Mouse (Mus musculus): ENCODE measurements at regions not wholly inside any gene's neighbourhood (a gene's known extent, or its start where the extent isn't known, plus 50 kb on each side); places are given as distances from the start of the nearest gene placed in this dataset.
"Not testable (repeated sequence)": the region's sequence is repeated elsewhere in the genome, so short reads cannot be mapped to it uniquely, and the experiment has no call there.

GRCm38 (mm10) chr9:23694481-23694880 lies 403.3 kb upstream of the Npsr1 start:
- no peak overlapping the region for H3K9ac ChIP-seq (ENCODE audit: low read depth, low read length, severe bottlenecking)
- no peak for TF ChIP-seq POLR2A (IDR thresholded peaks at IDR 0.05; ENCODE audit: borderline replicate concordance, extremely low read depth, insufficient read depth, insufficient read length)
- no peak overlapping the region for H3K27ac ChIP-seq (replicated peaks; ENCODE audit: low read depth, low read length)
- H3K4me2 ChIP-seq (replicated peaks; ENCODE audit: low read depth, low read length, severe bottlenecking), result no peak overlapping the region
- no peaks in the 10 kb centered on the region for H3K4me1 ChIP-seq (ENCODE audit: control insufficient read depth, insufficient read depth, low read length)
- no peaks in the 10 kb centered on the region for H3K36me3 ChIP-seq (ENCODE audit: control insufficient read depth, insufficient read depth, low read length)
- H3K27me3 ChIP-seq (ENCODE audit: control insufficient read depth, insufficient read depth, low read length), result no peaks in the 10 kb centered on the region
- WGBS, result 86% methylated on average over 2 of the region's 2 CpGs
- no peaks in the 10 kb centered on the region for H3K9me3 ChIP-seq (ENCODE audit: control insufficient read depth, low read length)
- DNase-seq (ENCODE audit: low spot score), result no peak
- ATAC-seq (ENCODE audit: low FRiP score, low read depth), result no peak
- H3K4me3 ChIP-seq (replicated peaks; ENCODE audit: low read length), result no peak overlapping the region

GRCm38 (mm10) chr9:23700567-23700966 lies 397.2 kb upstream of the Npsr1 start:
- no peak for TF ChIP-seq POLR2A (IDR thresholded peaks at IDR 0.05; ENCODE audit: borderline replicate concordance, extremely low read depth, insufficient read depth, insufficient read length)
- no peak for DNase-seq (ENCODE audit: low spot score)
- no peak for ATAC-seq (ENCODE audit: low FRiP score, low read depth)
- Histone ChIP-seq H3K4me1 (ENCODE audit: control insufficient read depth, insufficient read depth, low read length) (no peaks in the 10 kb centered on the region), H3K9ac (ENCODE audit: low read depth, low read length, severe bottlenecking) (no peak overlapping the region), H3K27ac (replicated peaks; ENCODE audit: low read depth, low read length) (no peak overlapping the region), H3K9me3 (ENCODE audit: control insufficient read depth, low read length) (no peaks in the 10 kb centered on the region), H3K4me2 (replicated peaks; ENCODE audit: low read depth, low read length, severe bottlenecking) (no peak overlapping the region), H3K36me3 (ENCODE audit: control insufficient read depth, insufficient read depth, low read length) (no peaks in the 10 kb centered on the region), H3K4me3 (replicated peaks; ENCODE audit: low read length) (no peak overlapping the region), H3K27me3 (ENCODE audit: control insufficient read depth, insufficient read depth, low read length) (no peaks in the 10 kb centered on the region)
- 69% methylated on average over 1 of the region's 1 CpGs for WGBS

GRCm38 (mm10) chr9:23717584-23717983 lies 380.2 kb upstream of the Npsr1 start:
- ATAC-seq (ENCODE audit: low FRiP score, low read depth); H3K27ac ChIP-seq (replicated peaks; ENCODE audit: low read depth, low read length); H3K36me3 ChIP-seq (ENCODE audit: control insufficient read depth, insufficient read depth, low read length); H3K9ac ChIP-seq (ENCODE audit: low read depth, low read length, severe bottlenecking); H3K4me2 ChIP-seq (replicated peaks; ENCODE audit: low read depth, low read length, severe bottlenecking); H3K4me3 ChIP-seq (replicated peaks; ENCODE audit: low read length); H3K27me3 ChIP-seq (ENCODE audit: control insufficient read depth, insufficient read depth, low read length); H3K9me3 ChIP-seq (ENCODE audit: control insufficient read depth, low read length); H3K4me1 ChIP-seq (ENCODE audit: control insufficient read depth, insufficient read depth, low read length): not testable (repeated sequence)
- peak; percentile 94 for DNase-seq (ENCODE audit: low spot score)

- H3K27ac ChIP-seq (replicated peaks; ENCODE audit: low read depth, low read length), result no peak overlapping the region
- 68% methylated on average over 4 of the region's 4 CpGs for WGBS
- no peaks in the 10 kb centered on the region for H3K36me3 ChIP-seq (ENCODE audit: control insufficient read depth, insufficient read depth, low read length)
- DNase-seq (ENCODE audit: low spot score), result no peak
- H3K27me3 ChIP-seq (ENCODE audit: control insufficient read depth, insufficient read depth, low read length), result no peaks in the 10 kb centered on the region
- H3K4me2 ChIP-seq (replicated peaks; ENCODE audit: low read depth, low read length, severe bottlenecking), result no peak overlapping the region
- no peak for TF ChIP-seq POLR2A (IDR thresholded peaks at IDR 0.05; ENCODE audit: borderline replicate concordance, extremely low read depth, insufficient read depth, insufficient read length)
- H3K4me3 ChIP-seq (replicated peaks; ENCODE audit: low read length), result no peak overlapping the region
- H3K9me3 ChIP-seq (ENCODE audit: control insufficient read depth, low read length), result no peaks in the 10 kb centered on the region
- H3K9ac ChIP-seq (ENCODE audit: low read depth, low read length, severe bottlenecking), result no peak overlapping the region
- no peaks in the 10 kb centered on the region for H3K4me1 ChIP-seq (ENCODE audit: control insufficient read depth, insufficient read depth, low read length)
- no peak for ATAC-seq (ENCODE audit: low FRiP score, low read depth)
Observed at GRCm38 (mm10) chr9:23728816-23729215, 369.0 kb upstream of the Npsr1 start.

GRCm38 (mm10) chr9:23752478-23752877 lies 345.3 kb upstream of the Npsr1 start:
- H3K9me3 ChIP-seq (ENCODE audit: control insufficient read depth, low read length), result no peaks in the 10 kb centered on the region
- no peak overlapping the region for H3K27ac ChIP-seq (replicated peaks; ENCODE audit: low read depth, low read length)
- no peaks in the 10 kb centered on the region for H3K27me3 ChIP-seq (ENCODE audit: control insufficient read depth, insufficient read depth, low read length)
- H3K9ac ChIP-seq (ENCODE audit: low read depth, low read length, severe bottlenecking), result no peak overlapping the region
- no peak for TF ChIP-seq POLR2A (IDR thresholded peaks at IDR 0.05; ENCODE audit: borderline replicate concordance, extremely low read depth, insufficient read depth, insufficient read length)
- H3K4me2 ChIP-seq (replicated peaks; ENCODE audit: low read depth, low read length, severe bottlenecking), result no peak overlapping the region
- no peaks in the 10 kb centered on the region for H3K4me1 ChIP-seq (ENCODE audit: control insufficient read depth, insufficient read depth, low read length)
- 87% methylated on average over 5 of the region's 5 CpGs for WGBS
- ATAC-seq (ENCODE audit: low FRiP score, low read depth) (no peak), DNase-seq (ENCODE audit: low spot score) (no peak)
- no peaks in the 10 kb centered on the region for H3K36me3 ChIP-seq (ENCODE audit: control insufficient read depth, insufficient read depth, low read length)
- no peak overlapping the region for H3K4me3 ChIP-seq (replicated peaks; ENCODE audit: low read length)

GRCm38 (mm10) chr9:23786660-23787059 lies 311.1 kb upstream of the Npsr1 start:
- Histone ChIP-seq H3K27me3 (ENCODE audit: control insufficient read depth, insufficient read depth, low read length) (no peaks in the 10 kb centered on the region), H3K4me2 (replicated peaks; ENCODE audit: low read depth, low read length, severe bottlenecking) (no peak overlapping the region), H3K4me3 (replicated peaks; ENCODE audit: low read length) (no peak overlapping the region), H3K4me1 (ENCODE audit: control insufficient read depth, insufficient read depth, low read length) (no peaks in the 10 kb centered on the region), H3K9ac (ENCODE audit: low read depth, low read length, severe bottlenecking) (no peak overlapping the region), H3K9me3 (ENCODE audit: control insufficient read depth, low read length) (no peaks in the 10 kb centered on the region), H3K36me3 (ENCODE audit: control insufficient read depth, insufficient read depth, low read length) (no peaks in the 10 kb centered on the region), H3K27ac (replicated peaks; ENCODE audit: low read depth, low read length) (no peak overlapping the region)
- ATAC-seq (ENCODE audit: low FRiP score, low read depth) (no peak), DNase-seq (ENCODE audit: low spot score) (no peak)
- TF ChIP-seq POLR2A (IDR thresholded peaks at IDR 0.05; ENCODE audit: borderline replicate concordance, extremely low read depth, insufficient read depth, insufficient read length), result no peak
- 41% methylated on average over 4 of the region's 4 CpGs for WGBS

All from limb, embryonic 14.5 days (tissue).